Mouse (Mus musculus) heart, postnatal 36 days (tissue): ENCODE results near the gene Cacna2d2. TPM values are rescaled to one million over a fixed set of nuclear protein-coding genes. Genes with fewer than 3 reads are reported as not detected.
"Not testable (repeated sequence)": the region's sequence is repeated elsewhere in the genome, so short reads cannot be mapped to it uniquely, and the experiment has no call there.

Experiments
- DNase-seq, 2 experiments: peaks; one replicate each; pipeline ENCODE4 v3.0.0; 2021 to 2022
- intact Hi-C: fragments of 180-260 bp; cut with DNase I; formaldehyde crosslinking; loops from one replicate; pipeline ENCODE4 v1.15.1; 2025
- total RNA-seq, 2 experiments: library from RNA; stranded (reverse); gene quantifications; 2 replicates each; pipeline ENCODE4 v1.2.3; 2021

Cacna2d2 gene
- total RNA-seq, 2 experiments from 2014 or later: 10.5 to 13.3 TPM

GRCm38 (mm10) chr9:107571534-107572326 lies 172.3 kb downstream of the Cacna2d2 start:
- intact Hi-C loops: no loop called here

DNA sequence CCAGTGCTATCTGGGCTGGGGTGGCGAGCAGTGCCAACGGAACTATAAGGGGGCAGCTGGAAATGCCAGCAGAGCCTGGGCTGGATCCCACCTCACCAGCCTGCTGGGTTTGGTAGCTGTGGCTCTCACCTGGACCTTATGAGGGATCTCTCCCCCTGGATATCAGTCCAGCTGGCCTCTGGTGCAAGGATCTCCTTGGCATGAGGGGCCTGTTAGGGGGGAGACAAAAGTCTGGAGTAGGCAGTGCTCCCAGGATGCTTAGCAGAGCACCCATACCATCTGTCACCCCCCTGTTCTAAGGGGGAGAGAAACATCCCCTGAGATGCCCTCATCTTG lies 172.9 kb downstream of the Cacna2d2 start:
- intact Hi-C loops: no loop called here
- no peak for DNase-seq

More at GRCm38 (mm10) chr9:107571534-107572326, 172.3 kb downstream of the Cacna2d2 start:
- DNase-seq: peak in 1 of 2 experiments; percentile 49

DNA sequence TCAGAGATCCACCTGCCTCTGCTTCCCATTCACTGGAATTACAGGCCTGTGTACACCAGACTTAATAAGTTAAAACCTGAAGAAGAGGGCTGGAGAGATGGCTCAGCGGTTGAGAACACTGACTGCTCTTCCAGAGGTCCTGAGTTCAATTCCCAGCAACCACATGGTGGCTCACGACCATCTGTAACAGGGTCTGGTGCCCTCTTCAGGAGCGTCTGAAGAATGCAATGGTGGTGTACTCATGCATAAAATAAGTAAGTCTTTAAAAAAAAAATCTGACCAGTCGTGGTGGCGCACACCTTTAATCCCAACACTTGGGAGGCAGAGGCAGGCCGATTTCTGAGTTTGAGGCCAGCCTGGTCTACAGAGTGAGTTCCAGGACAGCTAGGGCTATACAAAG lies 174.4 kb downstream of the Cacna2d2 start:
- intact Hi-C loops, DNase-seq: not testable (repeated sequence)

DNA sequence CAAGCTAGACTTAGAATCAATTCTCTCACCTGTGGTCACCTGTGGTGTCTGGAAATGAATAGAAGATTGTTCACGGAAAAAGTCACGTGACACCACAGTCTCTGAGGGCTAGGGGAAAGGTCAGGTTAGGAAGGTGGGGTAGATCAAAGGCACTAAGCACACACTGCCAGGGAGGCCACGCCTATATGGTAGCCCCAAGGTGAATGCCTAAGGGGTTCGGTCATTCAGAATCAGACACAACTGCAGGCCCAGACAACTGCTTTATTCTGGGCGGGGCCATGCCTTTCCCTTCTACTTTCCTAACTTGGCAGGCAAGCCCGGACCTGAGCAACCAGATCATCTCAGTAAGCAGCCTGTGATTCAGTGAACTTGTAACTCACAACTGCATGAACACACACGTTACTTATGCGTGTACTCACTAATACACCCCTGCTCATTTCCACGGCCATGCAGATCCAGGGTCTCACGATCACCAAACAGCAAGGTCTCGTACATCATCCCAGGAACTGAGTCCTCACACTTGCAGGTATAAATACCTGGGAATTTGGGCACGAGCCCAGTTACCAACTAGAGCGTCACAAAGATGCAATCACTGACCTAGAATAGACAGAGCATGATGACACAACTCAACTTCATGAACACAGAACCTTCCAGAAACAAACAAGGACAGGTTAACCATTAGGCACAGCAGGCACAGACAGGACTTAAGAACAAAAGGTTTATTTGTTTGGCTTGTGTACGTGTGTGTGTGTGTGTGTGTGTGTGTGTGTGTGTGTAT lies 176.4 kb downstream of the Cacna2d2 start:
- DNase-seq: no peak
- intact Hi-C loops: no loop called here

DNA sequence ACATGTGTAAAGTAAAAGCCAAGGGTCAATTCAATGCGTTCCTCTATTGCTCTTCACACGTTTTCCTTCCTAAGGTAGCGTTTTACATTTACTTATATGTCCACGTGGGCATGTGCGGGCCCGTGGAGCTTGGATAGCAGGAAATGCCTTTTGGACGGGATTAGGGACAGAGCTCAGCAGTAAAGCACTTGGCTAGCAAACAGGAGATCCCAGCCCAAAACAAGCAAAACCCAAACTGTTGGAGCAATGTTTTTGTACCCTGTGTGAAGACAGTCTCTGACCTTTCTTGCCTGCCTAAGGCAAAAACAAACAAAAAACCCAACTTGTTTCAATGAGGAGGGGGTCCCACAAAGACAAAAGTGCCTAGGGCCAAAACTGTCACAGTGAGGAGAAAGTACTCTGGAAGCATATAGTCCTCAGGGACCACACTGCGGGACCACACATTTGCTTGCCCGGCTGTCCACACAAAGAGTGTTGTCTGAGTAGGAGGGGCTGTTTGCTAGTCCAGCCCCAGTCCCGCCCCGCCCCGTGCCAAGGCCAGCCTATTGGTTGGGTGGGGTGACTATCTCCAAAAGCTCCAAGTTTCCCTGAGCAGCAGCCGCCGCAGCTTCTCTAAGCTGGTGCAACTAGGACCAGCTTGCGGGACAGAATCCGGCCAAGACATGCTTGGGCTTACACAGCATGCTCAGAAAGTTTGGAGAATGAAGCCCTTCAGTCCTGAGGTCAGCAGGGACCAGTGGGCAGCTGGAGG lies 177.1 kb downstream of the Cacna2d2 start, which contains the start of gene Hyal1:
Gene Hyal1, plus strand, starts transcription at position 571 of the 751 bp plus-strand sequence.
- DNase-seq: peak; percentile 76 to 79
- intact Hi-C loops: no loop called here

DNA sequence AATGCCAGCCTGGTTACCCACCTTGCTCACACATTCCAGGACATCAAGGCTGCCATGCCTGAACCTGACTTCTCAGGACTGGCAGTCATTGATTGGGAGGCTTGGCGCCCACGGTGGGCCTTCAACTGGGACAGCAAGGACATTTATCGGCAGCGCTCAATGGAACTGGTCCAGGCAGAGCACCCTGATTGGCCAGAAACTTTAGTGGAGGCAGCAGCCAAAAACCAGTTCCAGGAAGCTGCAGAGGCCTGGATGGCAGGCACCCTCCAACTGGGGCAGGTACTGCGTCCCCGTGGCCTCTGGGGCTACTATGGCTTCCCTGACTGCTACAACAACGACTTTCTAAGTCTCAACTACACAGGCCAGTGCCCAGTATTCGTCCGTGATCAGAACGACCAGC lies 178.5 kb downstream of the Cacna2d2 start:
- DNase-seq: no peak
- intact Hi-C loops: no loop called here

- intact Hi-C loops: no loop called here
- no peak for DNase-seq
These were observed 179.2 kb downstream of the Cacna2d2 start, which contains the start of gene Naa80 for GRCm38 (mm10) chr9:107578587-107578986. Gene Naa80, plus strand, starts transcription at chr9:107578887.

Other genes starting within 250 kb of the Cacna2d2 start
- 1 to 10 TPM; 3.9 to 5.3 TPM for gene Dock3, start 167.7 kb upstream of the Cacna2d2 start, total RNA-seq
- gene Mapkapk3, start 109.7 kb upstream of the Cacna2d2 start, total RNA-seq: 10 to 100 TPM; 27.0 to 33.6 TPM
- gene Cish, start 103.6 kb upstream of the Cacna2d2 start, total RNA-seq: 100 to 1,000 TPM; 145 to 149 TPM
- 10 to 100 TPM; 22.3 to 22.6 TPM for gene Hemk1, start 61.3 kb upstream of the Cacna2d2 start, total RNA-seq
- gene 6430571L13Rik, start 59.0 kb upstream of the Cacna2d2 start, total RNA-seq: 1 to 10 TPM; 4.2 to 5.3 TPM
- gene Tmem115, start 134.3 kb downstream of the Cacna2d2 start, total RNA-seq: 10 to 100 TPM; 22.7 to 26.8 TPM
- 1 to 10 TPM; 4.7 to 5.3 TPM for gene Cyb561d2, start 142.6 kb downstream of the Cacna2d2 start, total RNA-seq
- gene Nprl2, start 142.6 kb downstream of the Cacna2d2 start, total RNA-seq: 10 to 100 TPM; 17.5 to 18.5 TPM
- gene Zmynd10, start 147.7 kb downstream of the Cacna2d2 start, total RNA-seq: not detected
- 10 to 100 TPM; 16.5 to 17.3 TPM for gene Rassf1, start 151.9 kb downstream of the Cacna2d2 start, total RNA-seq
- gene Tusc2, start 163.6 kb downstream of the Cacna2d2 start, total RNA-seq: 10 to 100 TPM; 35.1 to 35.3 TPM
- gene Hyal2, start 168.3 kb downstream of the Cacna2d2 start, total RNA-seq: 10 to 100 TPM; 36.4 to 39.0 TPM
- 1 to 10 TPM; 5.1 to 5.7 TPM for gene Hyal1, start 177.3 kb downstream of the Cacna2d2 start, total RNA-seq
- gene Naa80, start 179.3 kb downstream of the Cacna2d2 start, total RNA-seq: 10 to 100 TPM; 16.6 to 19.1 TPM
- under 1 TPM; 0.36 to 0.46 TPM for gene Hyal3, start 181.2 kb downstream of the Cacna2d2 start, total RNA-seq
- gene Ifrd2, start 188.0 kb downstream of the Cacna2d2 start, total RNA-seq: 10 to 100 TPM; 48.4 to 51.2 TPM
- 10 to 100 TPM; 18.5 to 22.0 TPM for gene Sema3b, start 209.6 kb downstream of the Cacna2d2 start, total RNA-seq
- 100 to 1,000 TPM; 248 to 259 TPM for gene Gnai2, start 235.8 kb downstream of the Cacna2d2 start, total RNA-seq